Mouse (Mus musculus) 3134 (cell line): ENCODE measurements at regions not wholly inside any gene's neighbourhood (a gene's known extent, or its start where the extent isn't known, plus 50 kb on each side); places are given as distances from the start of the nearest gene placed in this dataset.

Source experiments
- DNase-seq: peaks from one replicate; pipeline ENCODE4 v3.0.0-alpha.2; 2011; ENCODE audit warnings: low spot score; ENCODE audit not compliant: insufficient read length; ENCODE audit errors: extremely low read depth

DNA sequence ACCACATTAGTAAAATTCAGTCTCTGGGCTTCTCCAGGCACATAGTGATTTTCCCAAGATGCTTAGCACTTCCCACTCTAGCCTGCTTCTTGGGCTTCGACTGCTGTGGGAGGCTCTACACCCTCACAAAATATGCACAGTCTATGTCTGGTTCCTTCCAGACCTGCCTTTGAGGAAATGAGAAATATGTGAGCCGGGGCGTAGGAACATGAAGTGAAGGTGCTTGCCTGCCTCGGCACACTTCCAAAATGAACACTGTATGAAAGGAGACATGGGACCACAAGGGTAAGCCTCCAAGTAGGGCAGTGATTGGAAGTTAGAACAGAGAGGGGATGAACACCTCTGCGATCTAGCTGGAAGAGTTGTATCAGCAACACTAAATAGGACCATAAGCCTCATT, 54.5 kb downstream of the Gm10260 start:
- no peak for DNase-seq

DNA sequence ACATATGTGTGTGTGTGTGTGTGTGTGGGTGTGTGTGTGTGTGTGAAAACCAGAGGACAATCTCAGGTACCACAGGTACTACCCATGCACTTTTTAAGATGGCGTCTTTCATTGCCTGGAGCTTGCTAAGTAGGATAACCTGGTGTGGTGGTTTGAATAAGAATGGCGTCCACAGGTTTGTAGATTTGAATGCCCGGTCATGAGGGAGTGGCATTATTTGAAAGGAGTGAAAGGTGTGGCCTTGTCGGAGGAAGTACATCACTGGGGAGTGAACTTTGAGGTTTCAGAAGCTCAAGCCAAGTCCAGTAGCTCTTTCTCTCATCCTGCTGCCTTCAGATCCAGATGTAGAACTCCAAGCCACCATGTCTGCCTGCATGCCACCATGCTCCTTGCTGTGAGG, 55.9 kb downstream of the Gm10260 start:
- no peak for DNase-seq

DNA sequence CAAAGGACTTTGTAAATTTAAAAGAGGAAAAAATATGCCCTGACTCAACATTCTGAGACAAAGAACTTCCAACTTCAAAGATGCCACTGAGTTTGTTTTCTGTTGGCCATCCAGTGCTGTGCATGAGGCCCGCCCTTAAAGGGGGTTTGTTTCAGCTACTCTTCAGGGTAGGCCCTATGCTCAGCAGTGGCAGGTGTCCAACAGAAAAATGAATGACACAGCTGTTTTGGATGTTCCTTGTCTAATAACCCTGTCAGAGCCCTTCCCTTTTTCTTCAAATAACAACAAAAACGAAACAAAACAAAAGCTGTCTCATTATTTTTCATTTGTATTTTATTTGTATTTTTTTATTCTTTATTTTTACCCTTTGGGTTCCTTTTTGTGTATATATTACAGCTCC, 61.5 kb downstream of the Gm10260 start:
- no peak for DNase-seq

DNA sequence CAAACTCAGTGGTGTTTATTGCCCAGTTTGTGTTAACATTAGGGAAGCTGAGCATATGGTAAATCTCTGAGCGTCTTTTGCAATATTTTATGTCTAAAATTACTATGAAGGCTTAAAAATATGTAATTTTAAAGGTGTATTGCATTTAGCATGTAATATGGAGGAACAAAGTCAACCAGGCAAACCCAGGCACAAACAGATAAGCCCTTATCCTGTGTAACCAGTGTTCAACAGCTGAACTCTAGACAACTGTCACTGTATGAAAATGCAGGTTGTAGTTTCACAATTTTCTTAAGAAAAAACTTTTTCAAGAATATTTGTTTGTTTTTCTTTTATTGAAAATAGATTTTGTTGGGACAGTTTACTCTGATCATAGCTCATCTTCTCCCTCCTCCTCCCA, 62.1 kb downstream of the Gm10260 start:
- no peak for DNase-seq

DNA sequence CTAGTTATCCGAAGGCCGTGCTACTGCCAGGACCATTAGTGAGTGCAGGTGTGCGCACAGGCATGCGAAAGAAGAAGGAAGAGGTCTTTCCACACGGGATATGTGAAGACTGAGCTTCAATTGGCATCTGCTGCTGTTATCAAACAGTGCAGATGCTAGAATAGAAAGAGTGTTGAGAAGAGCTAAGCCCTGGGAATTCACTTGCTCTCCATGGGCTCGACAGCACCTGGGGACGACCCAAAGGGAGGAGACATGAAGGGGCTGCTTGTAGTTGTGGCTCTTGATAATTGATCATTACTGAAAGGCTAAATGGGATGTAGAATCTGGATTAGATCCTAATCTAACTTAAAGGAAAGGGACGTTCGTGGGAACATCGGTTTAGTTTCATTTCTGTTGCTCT, 63.2 kb downstream of the Gm10260 start:
- DNase-seq: no peak

DNA sequence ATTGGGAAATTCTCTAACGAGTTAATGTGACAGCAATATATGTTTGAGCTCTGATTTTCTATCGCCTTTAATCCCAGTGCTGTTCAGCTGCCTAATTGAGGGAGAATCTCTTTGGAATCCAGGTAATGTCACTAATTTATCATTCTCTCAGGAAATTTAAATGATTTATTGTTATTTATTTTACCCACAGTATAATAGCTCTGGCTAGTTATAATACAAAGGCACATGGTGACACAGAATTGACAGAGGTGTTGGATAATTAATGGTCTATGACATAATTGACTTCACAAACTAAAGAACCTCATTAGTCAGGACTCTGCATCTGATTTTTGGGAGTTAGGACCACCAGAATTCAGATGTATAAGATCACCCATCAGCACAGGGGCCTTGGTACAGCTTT, 65.4 kb downstream of the Gm10260 start:
- DNase-seq: no peak

DNA sequence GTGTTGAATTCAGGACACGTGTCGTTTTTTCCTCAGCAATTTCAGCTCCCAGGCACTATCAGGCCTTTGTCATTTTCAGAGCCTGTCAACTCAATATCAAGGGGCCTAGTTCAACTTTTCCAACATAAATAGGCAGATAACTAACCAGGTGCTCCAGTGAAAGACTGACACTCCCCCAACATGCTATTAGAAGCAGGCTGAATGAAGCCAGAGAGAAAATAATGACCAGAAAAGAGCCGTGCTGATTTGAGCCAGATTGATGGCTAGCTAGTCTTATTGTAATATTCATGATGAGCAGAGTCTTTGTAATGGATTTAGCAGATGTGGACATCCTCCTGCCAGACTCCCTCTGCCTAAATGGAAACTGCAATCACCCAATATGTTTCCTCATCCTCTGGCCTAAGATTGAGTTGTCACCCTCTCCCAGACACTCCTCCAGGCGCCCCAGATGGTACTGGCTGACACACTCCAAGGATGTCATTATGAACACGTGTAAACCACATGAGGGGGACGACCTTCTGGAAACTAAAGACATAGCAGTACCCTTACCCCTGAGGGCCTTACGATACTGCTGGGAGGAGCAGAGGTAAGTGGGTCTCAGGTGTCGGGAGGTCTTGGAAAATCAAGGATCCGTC, 66.0 kb downstream of the Gm10260 start:
- DNase-seq: no peak

DNA sequence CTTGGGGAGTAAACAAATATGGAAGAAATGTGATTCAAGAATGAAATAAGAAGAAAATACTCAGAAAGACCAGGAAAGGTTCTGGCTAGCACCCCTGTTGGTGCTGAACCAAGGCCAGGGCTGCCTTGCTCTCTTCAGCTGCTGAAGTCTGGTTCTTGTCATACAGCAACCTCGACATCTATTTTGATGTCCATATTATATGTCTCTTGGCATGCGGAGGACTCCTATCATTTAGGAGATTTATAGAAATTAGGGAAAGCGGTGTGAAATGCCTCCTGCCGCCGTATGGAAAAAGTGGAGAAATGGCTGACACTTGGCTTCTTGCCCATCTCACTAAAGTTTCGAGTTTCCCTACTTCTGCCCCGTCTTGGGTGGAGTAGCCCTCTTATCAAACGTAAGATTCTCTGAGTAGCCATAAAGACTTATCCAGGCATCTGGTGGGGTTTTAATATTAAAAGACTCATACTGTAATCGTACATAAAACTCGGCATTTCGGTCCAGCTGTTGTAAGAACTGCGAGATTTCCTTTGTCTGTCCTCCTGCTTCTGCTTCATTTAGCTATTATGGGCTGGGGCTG, 72.0 kb downstream of the Gm10260 start:
- no peak for DNase-seq

DNA sequence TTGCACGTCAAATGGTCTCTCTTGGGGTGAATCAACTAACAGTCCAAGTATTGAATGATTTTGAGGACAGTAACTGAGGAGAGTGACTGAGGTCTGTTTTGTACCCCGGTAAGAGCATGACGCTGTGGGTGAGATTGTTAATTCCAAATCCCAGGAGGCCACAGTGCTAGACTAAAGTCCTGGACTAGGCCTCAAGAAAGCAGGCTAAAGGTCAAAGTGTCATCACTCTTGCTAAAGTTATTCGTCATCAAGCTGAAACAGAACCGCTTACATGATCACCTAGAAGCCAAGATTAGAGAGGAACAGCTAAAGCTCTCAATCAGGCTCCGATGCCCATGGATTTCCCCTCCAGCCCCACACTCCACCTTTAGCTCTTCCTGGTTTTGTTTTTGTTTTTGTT, 76.6 kb downstream of the Gm10260 start:
- DNase-seq: no peak

DNA sequence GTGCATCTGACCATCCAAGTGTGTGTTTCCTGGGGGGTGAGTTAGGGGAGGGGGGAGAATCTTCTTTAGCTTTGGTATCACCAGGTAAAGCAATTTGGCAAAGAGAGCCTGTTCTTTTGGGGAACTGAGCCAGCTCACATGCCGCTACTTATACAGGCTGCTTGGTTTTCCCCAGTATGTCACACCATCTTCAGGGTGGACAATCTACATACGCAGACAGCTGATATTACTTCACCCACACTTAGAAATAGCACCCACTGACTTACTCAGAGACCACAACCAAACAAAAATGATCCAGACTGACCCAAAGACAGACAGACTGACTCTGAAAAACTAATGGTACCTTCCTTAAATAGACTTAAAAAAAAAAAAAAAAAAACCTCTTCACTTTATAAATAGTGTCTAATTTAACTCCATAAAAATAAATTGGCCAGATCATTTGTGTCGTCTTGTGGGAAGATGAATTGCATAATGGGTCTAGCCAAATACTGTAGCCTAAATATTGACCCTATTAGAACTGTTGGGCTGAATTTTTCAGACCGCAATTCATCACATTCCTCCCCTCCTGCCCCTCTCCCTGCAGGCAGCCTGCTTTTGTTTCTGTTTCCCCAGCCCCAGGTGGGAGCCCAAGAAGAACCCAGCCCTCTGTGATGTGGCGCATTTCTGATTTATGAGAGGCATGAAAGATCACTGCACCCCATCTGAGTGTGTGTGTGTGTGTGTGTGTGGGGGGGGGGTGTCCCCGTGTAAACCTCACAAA, 79.0 kb downstream of the Gm10260 start:
- no peak for DNase-seq

DNA sequence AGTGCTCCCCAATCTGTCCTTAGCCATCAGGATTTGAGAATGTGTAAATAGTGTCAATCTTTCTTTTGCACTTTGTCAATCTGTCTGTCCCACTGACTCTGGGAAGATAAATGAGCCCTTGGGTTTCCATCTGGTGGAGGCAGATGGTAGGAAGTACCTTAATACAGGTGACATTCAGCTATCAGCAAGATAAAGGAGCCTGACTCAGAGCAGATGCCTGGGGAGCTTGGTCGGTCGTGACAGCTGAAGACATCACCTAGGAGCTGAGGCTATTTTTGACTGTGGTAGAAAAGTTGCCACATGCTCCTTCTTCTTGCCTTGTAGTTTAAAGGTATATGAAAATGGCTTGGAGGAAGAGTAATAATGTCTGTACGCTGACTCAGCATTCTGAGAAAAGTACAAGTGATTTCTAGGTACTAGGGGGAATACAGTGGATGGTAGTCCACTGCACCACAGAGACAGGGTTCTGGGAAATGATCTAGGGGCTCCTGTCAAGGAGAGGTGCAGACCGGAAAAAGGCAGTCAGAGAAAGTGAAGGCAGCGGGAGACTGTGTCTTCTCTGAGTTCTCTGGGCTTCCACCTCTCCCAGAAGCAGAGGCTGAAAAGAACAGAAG, 80.0 kb downstream of the Gm10260 start:
- DNase-seq: no peak

DNA sequence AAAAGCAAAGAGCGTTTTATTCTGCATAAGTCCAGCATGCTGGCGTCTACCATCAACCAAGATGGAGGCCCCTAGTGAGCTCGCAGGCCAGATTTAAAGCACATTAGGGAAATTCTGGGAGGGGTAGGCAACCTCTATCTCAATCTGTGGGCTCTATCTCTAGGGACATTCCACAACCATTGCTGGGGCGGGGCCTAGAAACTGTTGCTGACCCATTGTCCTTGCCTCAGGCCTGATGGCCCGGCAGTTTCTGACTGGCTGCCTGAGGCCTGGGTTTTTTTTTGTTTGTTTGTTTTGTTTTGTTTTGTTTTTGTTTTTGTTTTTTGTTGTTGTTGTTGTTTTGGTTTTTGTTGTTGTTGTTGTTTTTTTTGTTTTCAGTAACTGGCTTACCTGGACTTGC, 81.4 kb downstream of the Gm10260 start:
- no peak for DNase-seq

DNA sequence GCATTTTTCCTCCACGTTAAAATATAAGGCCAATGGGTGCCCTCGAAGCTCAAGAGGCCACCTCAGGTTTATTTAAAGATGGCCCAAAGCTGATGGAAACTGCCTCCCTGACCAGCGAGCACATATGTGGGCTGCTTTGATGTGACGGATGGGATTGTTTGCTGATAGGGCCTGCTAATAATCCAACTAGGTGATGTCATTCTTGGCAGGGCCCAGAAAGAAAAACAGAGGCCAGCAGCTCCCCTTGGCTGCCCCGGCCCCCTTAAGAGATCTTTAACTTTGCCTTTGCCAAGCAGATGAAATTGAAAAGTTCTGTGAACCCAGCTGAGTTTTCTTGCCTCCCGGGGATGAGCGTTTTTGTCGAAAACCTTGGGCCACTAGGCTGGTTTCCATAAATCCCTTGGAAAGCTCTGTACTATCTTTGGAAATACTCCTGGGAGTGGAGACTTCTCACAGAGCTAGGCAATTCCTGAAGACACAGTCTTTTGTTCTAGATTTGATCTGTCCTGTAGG, 83.8 kb downstream of the Gm10260 start:
- no peak for DNase-seq

DNA sequence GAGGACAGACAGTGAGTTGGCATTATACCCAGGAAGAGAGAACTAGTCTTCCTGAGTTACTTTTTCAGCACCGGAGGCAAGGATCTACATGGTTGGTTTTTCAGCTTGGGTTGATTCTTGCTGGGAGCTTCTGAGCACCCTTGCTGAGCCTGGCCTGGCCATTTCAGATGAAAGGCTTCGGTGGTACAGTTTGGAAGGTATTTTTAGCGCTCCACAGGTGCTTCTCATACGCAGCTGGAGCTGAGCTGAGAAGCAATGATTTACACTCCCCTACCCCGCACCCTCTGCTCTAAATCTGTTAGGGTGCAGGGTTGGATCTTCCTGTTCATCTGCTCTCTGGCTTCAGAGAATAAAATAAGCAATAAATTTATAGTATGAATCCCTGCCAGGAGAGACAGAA, 87.3 kb downstream of the Gm10260 start:
- DNase-seq: no peak

DNA sequence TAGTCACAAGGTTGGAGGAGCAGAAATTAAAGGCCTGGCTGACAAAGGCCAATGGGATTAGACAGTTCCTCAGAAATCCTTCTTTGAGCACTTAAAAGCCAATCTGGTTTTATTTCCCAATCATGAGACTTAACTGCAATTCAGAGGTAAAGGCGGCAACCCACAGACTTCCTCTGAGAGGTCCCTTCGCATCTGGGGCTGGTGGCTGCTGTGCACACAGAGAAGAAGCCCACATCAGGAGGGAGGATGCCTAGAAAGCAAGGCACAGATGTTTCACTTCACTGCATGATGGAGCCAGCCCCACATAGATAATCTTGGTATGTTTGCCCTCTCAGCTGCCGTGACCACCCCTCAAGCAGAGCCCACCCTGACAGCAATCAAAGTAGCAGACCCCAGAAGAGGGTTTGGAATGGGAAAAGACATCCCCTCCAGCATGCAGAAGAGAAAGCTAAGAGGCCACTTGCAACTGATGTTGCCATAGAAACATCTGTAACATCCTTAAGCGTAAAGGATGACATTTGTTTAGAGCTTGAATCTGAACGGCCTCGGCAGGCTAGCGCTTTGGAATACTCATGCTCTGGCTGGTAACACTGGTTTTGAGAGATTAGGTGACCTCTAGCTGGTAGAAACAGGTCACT, 88.3 kb downstream of the Gm10260 start:
- no peak for DNase-seq

DNA sequence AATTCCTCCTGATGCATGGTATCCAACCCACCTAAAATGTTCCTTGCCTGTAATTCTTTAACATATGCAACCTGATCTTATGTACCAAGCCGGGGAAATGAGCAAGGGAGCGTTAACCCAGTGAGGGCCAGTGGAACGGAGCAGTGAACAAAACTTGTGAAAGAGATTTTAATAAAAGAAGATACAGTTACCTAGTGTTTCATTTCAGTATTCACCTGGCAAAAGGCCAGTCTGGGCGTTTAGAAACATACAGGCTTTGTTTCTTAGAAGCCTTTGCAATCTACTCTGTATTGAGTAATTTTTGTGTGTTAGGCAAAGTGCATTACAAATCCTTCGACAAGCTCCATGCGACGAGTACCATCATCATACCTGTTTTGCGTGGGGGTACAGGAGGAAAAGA, 91.1 kb downstream of the Gm10260 start:
- no peak for DNase-seq

DNA sequence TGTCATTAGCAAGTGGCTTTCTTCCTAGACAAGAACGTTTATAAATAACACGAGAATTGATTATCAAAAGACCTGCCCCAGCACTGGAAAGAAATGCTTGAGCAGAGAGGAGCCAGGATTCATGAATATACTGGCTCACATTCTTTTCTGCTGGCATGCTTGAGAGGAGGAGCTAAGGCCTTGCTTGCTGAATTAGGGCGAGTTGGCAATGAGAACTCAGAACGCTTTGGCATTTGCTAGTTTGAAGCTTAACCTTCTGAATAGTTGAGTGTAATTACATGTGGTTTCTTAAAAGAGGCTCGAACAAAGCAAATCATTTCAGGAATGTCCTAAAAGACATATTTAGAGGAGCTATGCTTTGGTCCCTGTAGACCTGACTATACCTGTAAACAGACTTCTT, 91.5 kb downstream of the Gm10260 start:
- no peak for DNase-seq

DNA sequence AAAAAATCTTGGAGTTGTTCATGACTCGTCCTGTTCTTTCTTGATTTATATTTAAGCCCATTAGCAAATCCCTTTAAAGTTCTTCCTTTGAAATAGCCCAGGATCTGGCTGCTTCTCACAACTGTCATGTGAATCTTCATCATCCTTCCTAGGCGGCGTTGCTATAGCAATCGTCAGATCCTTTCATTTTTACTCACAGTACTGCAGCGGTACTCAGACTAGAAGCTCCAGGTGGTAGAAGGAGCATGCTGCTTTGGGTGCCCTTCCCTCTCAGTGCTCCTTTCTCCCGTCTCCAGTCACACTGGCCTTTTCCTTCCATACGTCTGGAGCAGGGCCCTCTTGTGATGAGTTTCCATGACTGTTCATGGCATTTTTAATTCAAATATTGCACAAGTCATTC, 93.1 kb downstream of the Gm10260 start:
- no peak for DNase-seq

DNA sequence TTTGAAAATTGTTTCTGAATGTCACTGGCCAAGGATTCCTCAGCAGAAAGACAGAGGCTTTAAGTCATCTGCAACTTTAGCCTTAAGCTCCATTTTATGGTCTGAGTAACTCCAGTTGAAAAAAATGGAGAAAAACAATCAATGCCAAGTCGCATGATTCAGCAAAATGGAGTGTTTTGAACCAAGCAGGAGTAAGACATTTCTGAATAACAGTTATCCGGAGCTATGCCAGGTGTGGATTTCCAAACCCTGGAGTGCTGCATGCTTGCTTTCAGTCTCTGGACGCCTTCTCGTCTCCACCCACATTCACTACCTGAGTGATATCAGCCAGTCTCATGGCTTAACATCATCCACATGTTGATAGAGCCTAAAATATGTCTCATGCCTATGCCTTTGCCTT, 93.7 kb downstream of the Gm10260 start:
- peak; percentile 19 for DNase-seq

DNA sequence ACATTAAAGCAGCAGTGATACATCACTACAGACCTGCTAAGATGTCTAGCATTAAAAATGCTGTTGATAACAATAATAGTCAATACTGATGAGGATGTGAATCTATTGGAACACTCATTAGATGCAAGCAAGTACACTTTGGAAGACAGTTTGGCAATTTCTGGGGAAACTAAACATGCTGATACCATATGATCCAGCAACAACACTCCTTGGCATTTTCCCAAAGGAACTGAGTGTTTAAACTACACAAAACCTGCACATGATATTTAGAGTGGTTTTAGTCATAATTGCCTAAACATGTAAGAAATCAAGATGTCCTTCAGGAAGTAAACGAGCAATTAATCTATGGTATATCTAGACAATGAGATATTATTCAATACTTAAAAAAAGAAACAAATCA, 95.2 kb downstream of the Gm10260 start:
- DNase-seq: no peak

DNA sequence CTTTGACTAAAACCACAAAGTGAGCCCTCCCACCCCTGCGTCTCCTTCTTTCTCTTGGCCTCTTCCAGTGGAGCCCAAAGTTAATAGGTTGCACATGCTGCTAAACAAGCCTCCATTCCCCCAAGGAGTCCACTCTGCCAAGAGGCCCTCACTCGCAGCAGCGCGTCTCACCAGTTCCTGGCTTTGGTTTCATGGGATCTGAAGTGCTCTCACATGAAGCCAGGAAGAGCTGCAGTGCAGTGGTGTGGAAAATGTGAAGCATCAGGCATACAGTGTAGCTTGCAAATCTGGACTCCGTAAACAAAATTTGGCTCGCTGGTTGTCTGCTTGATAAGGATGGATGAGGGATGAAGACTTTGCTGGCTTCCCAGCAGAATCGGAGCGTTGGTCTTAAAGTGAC, 97.7 kb downstream of the Gm10260 start:
- no peak for DNase-seq
